ENCODE assay signal across 12 mouse cellular contexts in the genomic region with DNA sequence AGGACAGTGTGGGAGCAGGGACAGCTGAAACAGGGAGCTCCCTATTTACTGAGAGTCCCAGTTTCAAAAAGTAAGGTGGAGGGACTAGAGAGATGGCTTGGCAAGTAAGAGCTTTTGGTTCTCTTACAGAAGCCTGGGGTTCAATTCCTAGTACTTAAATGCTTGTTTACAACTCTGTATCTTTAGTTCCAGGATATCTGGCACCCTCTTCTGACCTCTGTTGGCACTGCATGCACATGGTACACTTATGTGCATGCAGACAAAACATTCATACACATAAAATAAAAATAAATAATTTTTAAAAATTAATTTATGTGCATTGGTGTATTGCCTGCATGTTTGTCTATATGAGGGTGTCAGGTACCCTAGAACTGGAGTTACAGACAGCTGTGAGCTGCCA. TPM values are rescaled to one million over a fixed set of nuclear protein-coding genes. Genes with fewer than 3 reads are reported as not detected.
DNase-seq lines count a peak whose midpoint lies in the region; ATAC-seq and TF ChIP-seq lines count a peak whose summit lies in the region.
"Had no signal": no experiment of that assay in that cellular context is flagged by ENCODE, and none has a peak within 500 bp of the region (broad histone marks: within the 10 kb centered on the region; RNA-seq: fewer than 3 reads in every experiment).

No protein-coding gene starts in this region.

- TF ChIP-seq CTCF in E14TG2a.4 (conservative IDR thresholded peaks at IDR 0.05; ENCODE audit: low read length) = peak; percentile 39

- H3K9me3 ChIP-seq in liver, embryonic 12.5 days (replicated peaks) = no peaks in the 10 kb centered on the region
- no peaks in the 10 kb centered on the region for H3K9me3 ChIP-seq in E14TG2a.4 (ENCODE audit: low read length)
- H3K9me3 ChIP-seq: intestine, embryonic 15.5 days; midbrain, embryonic 12.5 days had no signal

- DNase-seq in liver = peak; percentile 26
- DNase-seq in thymus, postnatal 14 days = peak; percentile 38
- no peak for DNase-seq in urinary bladder, postnatal 25 days (ENCODE audit: low spot score)
- DNase-seq in cerebellum, adult 9-10 months = no peak
- DNase-seq: adrenal gland, postnatal 10 days; cerebellum, adult 18-20 months; lung, adult 2 months had no signal

- H3K27ac ChIP-seq in liver, embryonic 12.5 days = no peak overlapping the region
- H3K27ac ChIP-seq: intestine, embryonic 15.5 days; midbrain, embryonic 12.5 days had no signal

- no peak overlapping the region for H3K4me3 ChIP-seq in liver, embryonic 12.5 days
- H3K4me3 ChIP-seq in E14TG2a.4 (replicated peaks; ENCODE audit: low read length) = no peak overlapping the region
- H3K4me3 ChIP-seq: intestine, embryonic 15.5 days; midbrain, embryonic 12.5 days had no signal

- ATAC-seq in liver, embryonic 12.5 days = no peak
- ATAC-seq in common myeloid progenitor, adult 5-6 weeks (replicated peaks; ENCODE audit: low read depth, poor library complexity, severe bottlenecking) = 0 out of 2 replicates have a peak, but pooled peaks have one; percentile 54
- ATAC-seq: intestine, embryonic 15.5 days had no signal

- no peak overlapping the region for H3K9ac ChIP-seq in liver, embryonic 12.5 days
- H3K9ac ChIP-seq: intestine, embryonic 15.5 days; midbrain, embryonic 12.5 days had no signal

- no peak overlapping the region for H3K4me2 ChIP-seq in liver, embryonic 12.5 days
- H3K4me2 ChIP-seq: intestine, embryonic 15.5 days; midbrain, embryonic 12.5 days had no signal

- H3K27me3 ChIP-seq in liver, embryonic 12.5 days (replicated peaks) = no peaks in the 10 kb centered on the region
- H3K27me3 ChIP-seq in E14TG2a.4 (ENCODE audit: insufficient read depth, low read length) = no peaks in the 10 kb centered on the region
- H3K27me3 ChIP-seq: intestine, embryonic 15.5 days; midbrain, embryonic 12.5 days had no signal

- peaks cover 42% of the 10 kb centered on the region for H3K36me3 ChIP-seq in liver, embryonic 12.5 days
- H3K36me3 ChIP-seq in E14TG2a.4 (ENCODE audit: insufficient read depth, low read length) = no peaks in the 10 kb centered on the region; the same call in 1 of the 2 replicates
- H3K36me3 ChIP-seq: intestine, embryonic 15.5 days; midbrain, embryonic 12.5 days had no signal

- no peaks in the 10 kb centered on the region for H3K4me1 ChIP-seq in liver, embryonic 12.5 days
- H3K4me1 ChIP-seq in E14TG2a.4 (replicated peaks; ENCODE audit: low read depth, low read length) = no peaks in the 10 kb centered on the region
- H3K4me1 ChIP-seq: intestine, embryonic 15.5 days; midbrain, embryonic 12.5 days had no signal

RNA-seq across cellular contexts. Expression of a gene that starts 32.4 kb away (rescaled TPM):
- polyA plus RNA-seq in liver, embryonic 12.5 days (2016; fragmentation: Nextera tagmentation; extraction: Ambion mirVana) = 16.5 and 17.0 TPM in 2 replicates
- 32.3 and 35.7 TPM in 2 replicates for total RNA-seq in common myeloid progenitor, adult 5-6 weeks (2017)

RNA-seq across cellular contexts. Expression of a gene that starts 33.4 kb away (rescaled TPM):
- polyA plus RNA-seq in liver, embryonic 12.5 days (2016; fragmentation: Nextera tagmentation; extraction: Ambion mirVana) = 109 and 113 TPM in 2 replicates
- 117 and 138 TPM in 2 replicates for total RNA-seq in common myeloid progenitor, adult 5-6 weeks (2017)

RNA-seq across cellular contexts. Expression of a gene that starts 45.9 kb away (rescaled TPM):
- polyA plus RNA-seq in liver, embryonic 12.5 days (2016; fragmentation: Nextera tagmentation; extraction: Ambion mirVana) = 16.1 and 17.0 TPM in 2 replicates
- 9.6 and 15.2 TPM in 2 replicates for total RNA-seq in common myeloid progenitor, adult 5-6 weeks (2017)

RNA-seq across cellular contexts. Expression of a gene that starts 46.0 kb away (rescaled TPM):
- 14.5 and 16.6 TPM in 2 replicates for polyA plus RNA-seq in liver, embryonic 12.5 days (2016; fragmentation: Nextera tagmentation; extraction: Ambion mirVana)
- 17.4 and 21.8 TPM in 2 replicates for total RNA-seq in common myeloid progenitor, adult 5-6 weeks (2017)

RNA-seq across cellular contexts. Expression of a gene that starts 58.7 kb away (rescaled TPM):
- 19.8 and 24.0 TPM in 2 replicates for polyA plus RNA-seq in liver, embryonic 12.5 days (2016; fragmentation: Nextera tagmentation; extraction: Ambion mirVana)
- 55.2 and 55.5 TPM in 2 replicates for total RNA-seq in common myeloid progenitor, adult 5-6 weeks (2017)

Comparison
In these comparisons a context has a peak if more than half of its experiments do, and no peak if none do; other contexts are left out.
1. DNase-seq: peak in liver (single experiment) and thymus, postnatal 14 days (single experiment); none in urinary bladder, postnatal 25 days (single experiment) and cerebellum, adult 9-10 months (single experiment).